Mouse (Mus musculus): ENCODE results near the gene Ryr2. TPM values are rescaled to one million over a fixed set of nuclear protein-coding genes. Genes with fewer than 3 reads are reported as not detected.
"Not testable (repeated sequence)": the region's sequence is repeated elsewhere in the genome, so short reads cannot be mapped to it uniquely, and the experiment has no call there.

Ryr2 gene
- polyA plus RNA-seq, 1 experiment from 2014 or later, result 0.15 TPM

- no peak for ATAC-seq (ENCODE audit: insufficient number of reproducible peaks, low FRiP score, low TSS enrichment, low read depth)
- no peak overlapping the region for H3K27ac ChIP-seq (replicated peaks; ENCODE audit: low read depth, low read length)
- H3K4me2 ChIP-seq (ENCODE audit: low read depth, severe bottlenecking), result no peak overlapping the region
- no peaks in the 10 kb centered on the region for H3K36me3 ChIP-seq (ENCODE audit: control insufficient read depth, insufficient read depth, low read length)
- 86% methylated on average over 7 of the region's 7 CpGs for WGBS
- H3K9ac ChIP-seq (ENCODE audit: low read length), result no peak overlapping the region
- no peaks in the 10 kb centered on the region for H3K27me3 ChIP-seq (ENCODE audit: control insufficient read depth, insufficient read depth, low read length)
- no peaks in the 10 kb centered on the region for H3K4me1 ChIP-seq (ENCODE audit: control insufficient read depth, insufficient read depth, low read length)
- H3K9me3 ChIP-seq (ENCODE audit: control insufficient read depth, low read length), result no peaks in the 10 kb centered on the region
- no peak overlapping the region for H3K4me3 ChIP-seq (ENCODE audit: low read depth, low read length)
- DNase-seq (ENCODE audit: low spot score), result no peak
Measured at GRCm38 (mm10) chr13:11585283-11585682, 521.5 kb downstream of the Ryr2 start.

GRCm38 (mm10) chr13:11572552-11572951 lies 534.2 kb downstream of the Ryr2 start:
- H3K27ac ChIP-seq (replicated peaks; ENCODE audit: low read depth, low read length), result no peak overlapping the region
- DNase-seq (ENCODE audit: low spot score) (no peak), ATAC-seq (ENCODE audit: insufficient number of reproducible peaks, low FRiP score, low TSS enrichment, low read depth) (peak; percentile 26; the same call in 1 of the 2 replicates)
- 47% methylated on average over 2 of the region's 2 CpGs for WGBS
- H3K36me3 ChIP-seq (ENCODE audit: control insufficient read depth, insufficient read depth, low read length), result no peaks in the 10 kb centered on the region
- H3K9me3 ChIP-seq (ENCODE audit: control insufficient read depth, low read length), result no peaks in the 10 kb centered on the region
- H3K9ac ChIP-seq (ENCODE audit: low read length), result no peak overlapping the region
- H3K4me1 ChIP-seq (ENCODE audit: control insufficient read depth, insufficient read depth, low read length), result no peaks in the 10 kb centered on the region
- H3K27me3 ChIP-seq (ENCODE audit: control insufficient read depth, insufficient read depth, low read length), result no peaks in the 10 kb centered on the region
- H3K4me3 ChIP-seq (ENCODE audit: low read depth, low read length), result no peak overlapping the region
- no peak overlapping the region for H3K4me2 ChIP-seq (ENCODE audit: low read depth, severe bottlenecking)

- H3K4me1 ChIP-seq (ENCODE audit: control insufficient read depth, insufficient read depth, low read length), result no peaks in the 10 kb centered on the region
- H3K4me3 ChIP-seq (ENCODE audit: low read depth, low read length), result no peak overlapping the region
- no peaks in the 10 kb centered on the region for H3K36me3 ChIP-seq (ENCODE audit: control insufficient read depth, insufficient read depth, low read length)
- no peaks in the 10 kb centered on the region for H3K27me3 ChIP-seq (ENCODE audit: control insufficient read depth, insufficient read depth, low read length)
- no peak for DNase-seq (ENCODE audit: low spot score)
- ATAC-seq (ENCODE audit: insufficient number of reproducible peaks, low FRiP score, low TSS enrichment, low read depth), result no peak
- H3K4me2 ChIP-seq (ENCODE audit: low read depth, severe bottlenecking), result no peak overlapping the region
- no peak overlapping the region for H3K27ac ChIP-seq (replicated peaks; ENCODE audit: low read depth, low read length)
- no peaks in the 10 kb centered on the region for H3K9me3 ChIP-seq (ENCODE audit: control insufficient read depth, low read length)
- no peak overlapping the region for H3K9ac ChIP-seq (ENCODE audit: low read length)
Measured at GRCm38 (mm10) chr13:11567376-11567775, 539.4 kb downstream of the Ryr2 start.

- H3K36me3 ChIP-seq (ENCODE audit: control insufficient read depth, insufficient read depth, low read length), result no peaks in the 10 kb centered on the region
- H3K4me3 ChIP-seq (ENCODE audit: low read depth, low read length), result no peak overlapping the region
- 73% methylated on average over 9 of the region's 9 CpGs for WGBS
- no peak overlapping the region for H3K4me2 ChIP-seq (ENCODE audit: low read depth, severe bottlenecking)
- no peak overlapping the region for H3K27ac ChIP-seq (replicated peaks; ENCODE audit: low read depth, low read length)
- no peak overlapping the region for H3K9ac ChIP-seq (ENCODE audit: low read length)
- no peaks in the 10 kb centered on the region for H3K9me3 ChIP-seq (ENCODE audit: control insufficient read depth, low read length)
- no peaks in the 10 kb centered on the region for H3K4me1 ChIP-seq (ENCODE audit: control insufficient read depth, insufficient read depth, low read length)
- H3K27me3 ChIP-seq (ENCODE audit: control insufficient read depth, insufficient read depth, low read length), result no peaks in the 10 kb centered on the region
- ATAC-seq (ENCODE audit: insufficient number of reproducible peaks, low FRiP score, low TSS enrichment, low read depth) (no peak), DNase-seq (ENCODE audit: low spot score) (no peak)
Measured at GRCm38 (mm10) chr13:11566486-11566885, 540.3 kb downstream of the Ryr2 start.

- H3K4me2 ChIP-seq (ENCODE audit: low read depth, severe bottlenecking), result no peak overlapping the region
- no peaks in the 10 kb centered on the region for H3K9me3 ChIP-seq (ENCODE audit: control insufficient read depth, low read length)
- ATAC-seq (ENCODE audit: insufficient number of reproducible peaks, low FRiP score, low TSS enrichment, low read depth) (peak; percentile 51; the same call in 1 of the 2 replicates), DNase-seq (ENCODE audit: low spot score) (peak; percentile 63)
- H3K36me3 ChIP-seq (ENCODE audit: control insufficient read depth, insufficient read depth, low read length), result no peaks in the 10 kb centered on the region
- no peak overlapping the region for H3K9ac ChIP-seq (ENCODE audit: low read length)
- no peak overlapping the region for H3K4me3 ChIP-seq (ENCODE audit: low read depth, low read length)
- 36% methylated on average over 1 of the region's 1 CpGs for WGBS
- no peaks in the 10 kb centered on the region for H3K27me3 ChIP-seq (ENCODE audit: control insufficient read depth, insufficient read depth, low read length)
- H3K4me1 ChIP-seq (ENCODE audit: control insufficient read depth, insufficient read depth, low read length), result no peaks in the 10 kb centered on the region
- H3K27ac ChIP-seq (replicated peaks; ENCODE audit: low read depth, low read length), result no peak overlapping the region
Measured at GRCm38 (mm10) chr13:11563224-11564024, 543.3 kb downstream of the Ryr2 start.

GRCm38 (mm10) chr13:11549644-11550043 lies 557.1 kb downstream of the Ryr2 start:
- H3K9ac ChIP-seq (ENCODE audit: low read length), result no peak overlapping the region
- no peak overlapping the region for H3K4me3 ChIP-seq (ENCODE audit: low read depth, low read length)
- 91% methylated on average over 3 of the region's 3 CpGs for WGBS
- no peak overlapping the region for H3K4me2 ChIP-seq (ENCODE audit: low read depth, severe bottlenecking)
- DNase-seq (ENCODE audit: low spot score), result no peak
- no peaks in the 10 kb centered on the region for H3K9me3 ChIP-seq (ENCODE audit: control insufficient read depth, low read length)
- no peak for ATAC-seq (ENCODE audit: insufficient number of reproducible peaks, low FRiP score, low TSS enrichment, low read depth)
- no peak overlapping the region for H3K27ac ChIP-seq (replicated peaks; ENCODE audit: low read depth, low read length)
- H3K27me3 ChIP-seq (ENCODE audit: control insufficient read depth, insufficient read depth, low read length), result no peaks in the 10 kb centered on the region
- no peaks in the 10 kb centered on the region for H3K36me3 ChIP-seq (ENCODE audit: control insufficient read depth, insufficient read depth, low read length)
- H3K4me1 ChIP-seq (ENCODE audit: control insufficient read depth, insufficient read depth, low read length), result no peaks in the 10 kb centered on the region

- H3K27ac ChIP-seq (replicated peaks; ENCODE audit: low read depth, low read length); ATAC-seq (ENCODE audit: insufficient number of reproducible peaks, low FRiP score, low TSS enrichment, low read depth); H3K9ac ChIP-seq (ENCODE audit: low read length); H3K4me3 ChIP-seq (ENCODE audit: low read depth, low read length); H3K4me2 ChIP-seq (ENCODE audit: low read depth, severe bottlenecking); H3K36me3 ChIP-seq (ENCODE audit: control insufficient read depth, insufficient read depth, low read length); H3K27me3 ChIP-seq (ENCODE audit: control insufficient read depth, insufficient read depth, low read length); DNase-seq (ENCODE audit: low spot score); H3K9me3 ChIP-seq (ENCODE audit: control insufficient read depth, low read length); H3K4me1 ChIP-seq (ENCODE audit: control insufficient read depth, insufficient read depth, low read length): not testable (repeated sequence)
- WGBS, result 63% methylated on average over 15 of the region's 15 CpGs
Measured at GRCm38 (mm10) chr13:11549136-11549535, 557.6 kb downstream of the Ryr2 start.

GRCm38 (mm10) chr13:11545841-11546240 lies 560.9 kb downstream of the Ryr2 start:
- no peaks in the 10 kb centered on the region for H3K9me3 ChIP-seq (ENCODE audit: control insufficient read depth, low read length)
- no peaks in the 10 kb centered on the region for H3K36me3 ChIP-seq (ENCODE audit: control insufficient read depth, insufficient read depth, low read length)
- no peaks in the 10 kb centered on the region for H3K27me3 ChIP-seq (ENCODE audit: control insufficient read depth, insufficient read depth, low read length)
- no peak overlapping the region for H3K4me2 ChIP-seq (ENCODE audit: low read depth, severe bottlenecking)
- WGBS, result 37% methylated on average over 7 of the region's 7 CpGs
- DNase-seq (ENCODE audit: low spot score) (peak; percentile 78), ATAC-seq (ENCODE audit: insufficient number of reproducible peaks, low FRiP score, low TSS enrichment, low read depth) (no peak)
- H3K9ac ChIP-seq (ENCODE audit: low read length), result no peak overlapping the region
- no peak overlapping the region for H3K27ac ChIP-seq (replicated peaks; ENCODE audit: low read depth, low read length)
- no peak overlapping the region for H3K4me3 ChIP-seq (ENCODE audit: low read depth, low read length)
- no peaks in the 10 kb centered on the region for H3K4me1 ChIP-seq (ENCODE audit: control insufficient read depth, insufficient read depth, low read length)

- Histone ChIP-seq H3K27me3 (ENCODE audit: control insufficient read depth, insufficient read depth, low read length) (no peaks in the 10 kb centered on the region), H3K4me1 (ENCODE audit: control insufficient read depth, insufficient read depth, low read length) (no peaks in the 10 kb centered on the region), H3K27ac (replicated peaks; ENCODE audit: low read depth, low read length) (no peak overlapping the region), H3K4me3 (ENCODE audit: low read depth, low read length) (no peak overlapping the region), H3K4me2 (ENCODE audit: low read depth, severe bottlenecking) (no peak overlapping the region), H3K9ac (ENCODE audit: low read length) (no peak overlapping the region), H3K9me3 (ENCODE audit: control insufficient read depth, low read length) (no peaks in the 10 kb centered on the region), H3K36me3 (ENCODE audit: control insufficient read depth, insufficient read depth, low read length) (no peaks in the 10 kb centered on the region)
- ATAC-seq (ENCODE audit: insufficient number of reproducible peaks, low FRiP score, low TSS enrichment, low read depth) (no peak), DNase-seq (ENCODE audit: low spot score) (no peak)
- 91% methylated on average over 3 of the region's 3 CpGs for WGBS
Measured at GRCm38 (mm10) chr13:11542546-11542945, 564.2 kb downstream of the Ryr2 start.
